Mouse (Mus musculus) CH12.LX (cell line): ENCODE data around the gene Nmrk1. TPM values are rescaled to one million over a fixed set of nuclear protein-coding genes. Genes with fewer than 3 reads are reported as not detected.

Source experiments
- DNase-seq: peaks from one replicate; pipeline ENCODE4 v3.0.0-alpha.2; 2013; ENCODE audit errors: extremely low read depth
- H3K27ac ChIP-seq: 2 replicates; pipeline ENCODE4 v1.5.1; 2012; ENCODE audit warnings: low read depth, mild to moderate bottlenecking, control low read depth, moderate library complexity; ENCODE audit not compliant: insufficient read depth
- H3K27me3 ChIP-seq: replicated peaks from 2 replicates; pipeline ENCODE3; 2012; ENCODE audit warnings: inconsistent platforms
- H3K36me3 ChIP-seq, 2 experiments: replicated peaks in 1 of 2; 2 replicates each; pipeline versions ENCODE3 to v1.6.1; 2012; ENCODE audit warnings: inconsistent platforms in 1 of 2, low read length in 1 of 2, mild to moderate bottlenecking in 1 of 2, mixed read lengths in 1 of 2, moderate library complexity in 1 of 2; ENCODE audit not compliant: control insufficient read depth in 1 of 2, insufficient read depth in 1 of 2
- H3K4me1 ChIP-seq, 2 experiments: 2 replicates each; pipeline ENCODE4 v1.6.1; 2012; ENCODE audit warnings: inconsistent platforms in 1 of 2, moderate library complexity in 1 of 2; ENCODE audit not compliant: insufficient read depth in 2 of 2, control insufficient read depth in 1 of 2
- H3K4me2 ChIP-seq: 2 replicates; pipeline ENCODE4 v1.6.1; 2012; ENCODE audit warnings: low read depth, mild to moderate bottlenecking, control low read depth; ENCODE audit not compliant: poor library complexity, insufficient read depth, severe bottlenecking
- H3K4me3 ChIP-seq, 3 experiments: fragments of 150-350 bp in 1 of 3; sonication (generic) in 1 of 3; replicated peaks in 1 of 3; 2 replicates each; pipeline versions ENCODE3 to v1.5.1; 2011 to 2012; ENCODE audit warnings: low read depth in 2 of 3, low read length in 2 of 3, mild to moderate bottlenecking in 2 of 3, moderate library complexity in 2 of 3, control low read depth in 1 of 3, improper control_type of control experiment in 1 of 3, inconsistent platforms in 1 of 3, mixed read lengths in 1 of 3; ENCODE audit not compliant: poor library complexity in 1 of 3
- H3K79me2 ChIP-seq: replicated peaks from 2 replicates; pipeline ENCODE4 v1.6.1; 2012; ENCODE audit warnings: mild to moderate bottlenecking, moderate library complexity; ENCODE audit not compliant: control insufficient read depth, poor library complexity, insufficient read depth, severe bottlenecking; ENCODE audit errors: extremely low read depth
- H3K9ac ChIP-seq: 2 replicates; pipeline ENCODE4 v1.6.1; 2012; ENCODE audit warnings: low read depth, mild to moderate bottlenecking, control low read depth, moderate library complexity; ENCODE audit not compliant: insufficient read depth
- H3K9me3 ChIP-seq: replicated peaks from 2 replicates; pipeline ENCODE3; 2012; ENCODE audit warnings: low read length, inconsistent platforms, mixed read lengths
- BHLHE40 ChIP-seq: IDR thresholded peaks from 2 replicates; pipeline ENCODE4 v1.6.1; 2011; ENCODE audit warnings: mild to moderate bottlenecking, low read depth, low read length, improper control_type of control experiment
- CHD1 ChIP-seq: IDR thresholded peaks from 2 replicates; pipeline ENCODE4 v1.6.1; 2012; ENCODE audit warnings: low read depth, low read length, improper control_type of control experiment, inconsistent platforms
- CHD2 ChIP-seq: IDR thresholded peaks from 2 replicates; pipeline ENCODE4 v1.6.1; 2011; ENCODE audit warnings: low read length, improper control_type of control experiment
- ELF1 ChIP-seq: IDR thresholded peaks from 2 replicates; pipeline ENCODE4 v1.6.1; 2014; ENCODE audit warnings: low read depth, mild to moderate bottlenecking, inconsistent platforms, low read length, improper control_type of control experiment
- EP300 ChIP-seq: IDR thresholded peaks from 2 replicates; pipeline ENCODE4 v1.6.1; 2011; ENCODE audit warnings: low read length, improper control_type of control experiment
- ETS1 ChIP-seq: conservative IDR thresholded peaks from 2 replicates; pipeline ENCODE4 v1.6.1; 2012; ENCODE audit warnings: low read depth, mild to moderate bottlenecking, inconsistent platforms, low read length, improper control_type of control experiment, moderate library complexity
- JUN ChIP-seq: IDR thresholded peaks from 2 replicates; pipeline ENCODE4 v1.6.1; 2011; ENCODE audit warnings: low read depth, mild to moderate bottlenecking, low read length, improper control_type of control experiment, moderate library complexity; ENCODE audit not compliant: insufficient read depth
- KAT2A ChIP-seq: IDR thresholded peaks from 2 replicates; pipeline ENCODE4 v1.6.1; 2012; ENCODE audit warnings: low read length, improper control_type of control experiment, inconsistent platforms; ENCODE audit not compliant: insufficient replicate concordance
- MAFK ChIP-seq: IDR thresholded peaks from 2 replicates; pipeline ENCODE4 v1.6.1; 2011; ENCODE audit warnings: low read length, improper control_type of control experiment; ENCODE audit not compliant: insufficient replicate concordance
- MAX ChIP-seq: IDR thresholded peaks from 2 replicates; pipeline ENCODE4 v1.6.1; 2011; ENCODE audit warnings: low read length, improper control_type of control experiment
- MAZ ChIP-seq: IDR thresholded peaks from 2 replicates; pipeline ENCODE4 v1.6.1; 2012; ENCODE audit warnings: low read depth, mild to moderate bottlenecking, inconsistent platforms, low read length, improper control_type of control experiment, moderate library complexity
- MEF2A ChIP-seq: IDR thresholded peaks from 2 replicates; pipeline ENCODE4 v1.6.1; 2014; ENCODE audit warnings: low read depth, mild to moderate bottlenecking, inconsistent platforms, low read length, improper control_type of control experiment, borderline replicate concordance
- MXI1 ChIP-seq: IDR thresholded peaks from 2 replicates; pipeline ENCODE4 v1.6.1; 2011; ENCODE audit warnings: mild to moderate bottlenecking, low read depth, low read length, improper control_type of control experiment
- NRF1 ChIP-seq: IDR thresholded peaks from 2 replicates; pipeline ENCODE4 v1.6.1; 2014; ENCODE audit warnings: low read depth, mild to moderate bottlenecking, inconsistent platforms, low read length, improper control_type of control experiment, moderate library complexity
- POLR2A ChIP-seq: IDR thresholded peaks from 2 replicates; pipeline ENCODE4 v1.6.1; 2011; ENCODE audit warnings: low read depth, mild to moderate bottlenecking, improper control_type of control experiment, low read length
- RCOR1 ChIP-seq: conservative IDR thresholded peaks from 2 replicates; pipeline ENCODE4 v1.6.1; 2012; ENCODE audit warnings: low read depth, mild to moderate bottlenecking, inconsistent platforms, low read length, improper control_type of control experiment
- USF1 ChIP-seq: IDR thresholded peaks from 2 replicates; pipeline ENCODE4 v1.6.1; 2014; ENCODE audit warnings: low read depth, mild to moderate bottlenecking, inconsistent platforms, low read length, improper control_type of control experiment
- USF2 ChIP-seq: conservative IDR thresholded peaks from 2 replicates; pipeline ENCODE4 v1.6.1; 2011; ENCODE audit warnings: low read depth, low read length, improper control_type of control experiment
- ZNF384 ChIP-seq: IDR thresholded peaks from 2 replicates; pipeline ENCODE4 v1.6.1; 2012; ENCODE audit warnings: low read depth, low read length, improper control_type of control experiment, inconsistent platforms
- dilution Hi-C: fragments of 300-500 bp; cut with MboI; formaldehyde crosslinking; loops from 2 replicates; pipeline ENCODE4 v1.14.3; 2020; ENCODE audit warnings: low sequenced_read_pairs; ENCODE audit not compliant: extremely low pct_unique_long_range_greater_than_20kb, extremely low pct_ligation_motif_present
- in situ Hi-C: fragments of 300-500 bp; cut with MboI; formaldehyde crosslinking; loops from 3 replicates; pipeline ENCODE4 v1.14.3; 2019; ENCODE audit warnings: low sequenced_read_pairs, low pct_ligation_motif_present, low pct_unique_long_range_greater_than_20kb, mixed read lengths
- polyA plus RNA-seq: library from polyadenylated mRNA; unstranded; fragments of >175 nt; gene quantifications from 2 replicates; pipeline ENCODE4 v1.2.1, GENCODE M21; 2012; ENCODE audit warnings: low read depth; ENCODE audit not compliant: insufficient read length
- total RNA-seq, 2 experiments: library from RNA; depleted of rRNA; stranded (reverse); fragments of 300-350 nt in 1 of 2; fragments of >200 nt in 1 of 2; gene quantifications; 2 replicates each; pipeline ENCODE4 v1.2.3; 2012 to 2014

The Nmrk1 gene
- total and polyA plus RNA-seq, 3 experiments: 9.7 to 10.1 (median 9.8) TPM

- Histone ChIP-seq H3K27ac (no peak overlapping the region), H3K36me3 (peaks cover 0 to 2% of the 10 kb centered on the region in 2 experiments), H3K9me3 (no peaks in the 10 kb centered on the region), H3K4me1 (peaks cover 39 to 93% of the 10 kb centered on the region in 2 experiments), H3K4me2 (peak overlapping the region; percentile 53; the same call in 1 of the 2 replicates), H3K9ac (no peak overlapping the region), H3K79me2 (peaks cover 67% of the 10 kb centered on the region), H3K27me3 (no peaks in the 10 kb centered on the region), H3K4me3 (no peak overlapping the region)
- TF ChIP-seq MAFK: no peak
- no peak for TF ChIP-seq USF2
- no peak for TF ChIP-seq CHD1
- no peak for TF ChIP-seq USF1
- no peak for TF ChIP-seq MAZ
- no peak for TF ChIP-seq MEF2A
- TF ChIP-seq KAT2A: no peak
- no peak for TF ChIP-seq ELF1
- no peak for TF ChIP-seq RCOR1
- TF ChIP-seq MAX: no peak
- peak; percentile 35 for DNase-seq
- dilution Hi-C loops: no loop called here
- in situ Hi-C loops: no loop called here
These were observed 12.7 kb upstream of the Nmrk1 start for GRCm38 (mm10) chr19:18619060-18619459.

DNA sequence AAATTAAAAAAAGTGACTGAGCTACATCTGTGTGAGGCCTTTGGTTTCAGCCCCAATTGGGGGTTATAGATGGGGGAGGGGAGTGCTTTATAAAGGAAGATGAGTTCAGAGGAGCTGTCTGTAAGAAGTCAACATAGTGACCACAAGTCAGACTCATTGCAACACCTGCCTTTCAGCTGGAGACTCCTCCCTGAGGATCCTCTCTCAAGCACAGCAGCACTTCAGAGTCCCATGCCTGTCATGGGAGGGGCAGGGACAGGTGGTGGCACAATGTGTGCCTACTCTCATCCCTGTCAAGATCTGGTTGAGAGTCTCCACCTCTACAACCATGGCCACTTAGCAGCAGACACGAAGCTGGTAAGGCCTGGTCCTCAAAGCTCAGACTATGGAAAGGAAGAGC, 12.1 kb upstream of the Nmrk1 start:
- H3K9me3 ChIP-seq: no peaks in the 10 kb centered on the region
- H3K4me2 ChIP-seq: peak overlapping the region; percentile 25
- 0 out of 2 replicates have a peak overlapping the region, but pooled peaks have one; percentile 1 for H3K9ac ChIP-seq
- H3K4me1 ChIP-seq: peaks cover 39 to 93% of the 10 kb centered on the region in 2 experiments
- H3K27me3 ChIP-seq: no peaks in the 10 kb centered on the region
- no peak overlapping the region for H3K4me3 ChIP-seq
- in situ Hi-C loops: no loop called here
- H3K36me3 ChIP-seq: peaks cover 0 to 5% of the 10 kb centered on the region in 2 experiments
- dilution Hi-C loops: no loop called here
- peak overlapping the region; percentile 65 for H3K27ac ChIP-seq
- DNase-seq: peak; percentile 74
- no peak for TF ChIP-seq NRF1
- peak; percentile 39; the same call in 1 of the 2 replicates for TF ChIP-seq MAX
- 0 out of 2 replicates have a peak, but pooled peaks have one; percentile 19 for TF ChIP-seq ZNF384
- peak; percentile 63; the same call in 1 of the 2 replicates for TF ChIP-seq CHD2
- TF ChIP-seq POLR2A: no peak
- no peak for TF ChIP-seq MAFK
- TF ChIP-seq JUN: no peak
- TF ChIP-seq BHLHE40: peak; percentile 23; the same call in 1 of the 2 replicates
- peak; percentile 72; the same call in 1 of the 2 replicates for TF ChIP-seq MXI1
- TF ChIP-seq ETS1: peak; percentile 68
- TF ChIP-seq EP300: peak; percentile 24; the same call in 1 of the 2 replicates
- H3K79me2 ChIP-seq: peaks cover 69% of the 10 kb centered on the region
